Mouse (Mus musculus) kidney, adult 8-10 months (tissue): ENCODE results near the gene Ptprk.
A peak's percentile ranks its signal among the peaks of the same experiment; 100 is the strongest.

Experiments
- DNase-seq, 2 experiments: peaks; one replicate each; pipeline ENCODE4 v3.0.0; 2022

Ptprk gene

DNA sequence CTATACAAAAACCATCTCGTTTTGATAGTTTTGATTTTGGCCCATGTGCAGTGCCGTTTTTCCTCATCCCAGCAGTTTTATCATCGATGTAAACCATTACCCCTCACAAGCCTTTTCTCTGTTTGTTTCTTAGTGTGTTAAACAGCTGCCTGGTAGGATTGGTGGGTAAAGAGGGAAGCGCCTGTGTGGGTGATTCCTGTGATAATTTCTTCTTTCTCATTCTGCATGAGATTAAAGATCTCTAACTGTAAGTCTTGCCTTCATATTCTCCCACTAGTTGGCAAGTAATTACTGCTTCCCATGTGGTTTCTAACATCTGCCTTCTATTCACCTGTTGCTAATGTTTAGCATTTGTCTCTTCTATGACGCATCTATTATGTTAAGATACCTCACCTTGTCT is 116.8 kb downstream of the Ptprk start:
- DNase-seq = no peak

DNA sequence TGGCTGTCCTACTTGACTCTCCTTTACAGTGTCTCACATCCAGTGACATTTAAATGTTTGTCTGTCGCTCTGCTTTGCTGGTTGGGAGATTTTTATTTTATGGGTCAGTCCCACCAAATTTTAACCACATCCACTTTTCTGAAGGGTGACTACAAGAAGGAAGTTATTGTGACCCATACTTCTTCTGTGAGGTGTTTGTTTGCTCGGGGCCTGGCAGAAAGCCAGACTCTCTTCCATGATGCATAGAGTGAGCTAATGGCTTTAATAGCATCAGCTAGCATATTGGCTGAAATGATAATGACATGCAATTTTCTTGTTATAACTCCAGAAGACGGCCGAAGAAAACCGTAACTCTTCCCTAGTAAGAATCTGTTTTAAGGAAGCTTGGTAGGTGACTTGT is 119.0 kb downstream of the Ptprk start:
- no peak for DNase-seq

DNA sequence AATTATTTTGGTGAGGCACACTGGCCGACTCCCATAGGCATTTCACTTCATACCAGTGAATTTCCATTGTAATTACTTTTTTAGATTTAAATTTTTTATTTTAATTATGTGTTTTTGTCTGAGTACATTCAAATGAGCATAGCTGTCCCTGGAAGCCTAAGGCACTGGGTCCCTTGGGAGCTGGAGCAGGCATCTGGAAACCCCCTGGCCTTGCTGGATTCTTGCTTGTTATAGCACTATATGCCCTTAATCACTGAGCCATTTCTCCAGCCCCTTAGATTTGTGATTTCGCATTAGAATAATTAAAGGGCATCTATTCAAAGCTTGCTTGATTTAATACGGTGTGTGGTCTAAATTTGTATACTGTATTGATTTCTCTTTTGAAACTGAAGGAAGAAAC is 126.0 kb downstream of the Ptprk start:
- DNase-seq = no peak

DNA sequence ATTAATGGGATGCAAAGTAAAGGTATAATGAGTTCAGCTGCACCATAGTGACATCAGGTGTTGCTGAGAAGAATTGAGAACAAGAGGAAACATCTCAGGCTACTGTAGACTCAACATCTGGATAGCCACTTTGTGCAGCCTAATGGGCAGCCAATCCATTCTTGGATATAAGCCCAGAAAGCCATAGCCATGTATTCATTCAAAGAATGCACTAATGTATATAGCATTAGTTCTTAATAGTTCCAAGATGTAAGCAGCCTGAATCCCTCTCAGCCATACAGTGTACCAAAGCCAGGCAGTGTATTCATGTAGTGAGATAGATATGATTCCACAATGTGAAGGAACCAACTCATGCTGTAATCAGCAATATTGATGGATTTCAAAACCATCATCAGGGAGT is 134.8 kb downstream of the Ptprk start:
- no peak for DNase-seq

DNA sequence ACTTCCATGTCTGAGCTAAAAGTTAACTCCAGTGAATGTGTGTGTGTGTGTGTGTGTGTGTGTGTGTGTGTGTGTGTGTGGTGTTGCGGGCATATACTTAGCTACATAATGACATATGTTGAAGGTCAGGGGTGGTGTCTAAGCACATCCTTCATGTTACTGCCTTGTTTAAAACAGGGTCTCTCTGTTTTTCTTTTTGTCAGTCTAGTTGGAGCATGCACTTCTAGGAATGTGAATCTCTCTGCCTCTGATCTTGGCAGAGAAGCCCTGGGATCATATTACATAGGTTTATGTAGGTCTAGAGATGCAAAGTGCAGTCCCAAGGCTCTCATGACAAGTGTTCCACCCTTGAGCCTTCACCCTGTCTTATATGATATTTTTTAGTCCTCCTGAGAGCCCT is 137.5 kb downstream of the Ptprk start:
- DNase-seq = no peak

DNA sequence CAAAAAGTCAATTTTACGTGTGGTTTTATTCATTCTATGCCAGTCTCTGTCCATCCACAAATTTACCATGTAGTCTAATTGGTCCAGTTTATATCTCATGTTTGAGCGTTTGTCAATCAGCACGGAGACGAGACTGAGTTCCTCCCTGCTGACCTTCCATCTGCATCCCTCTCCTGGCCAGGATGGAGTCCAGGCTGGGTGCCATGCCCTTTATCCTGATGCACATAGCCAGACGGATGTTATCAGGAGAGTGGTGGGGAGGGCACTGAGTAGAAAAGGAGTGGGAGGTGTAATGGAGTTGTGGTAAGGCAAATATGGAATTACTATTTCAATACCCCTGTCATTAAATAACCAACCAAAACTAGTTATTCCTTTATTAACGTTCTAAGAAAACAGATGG is 140.5 kb downstream of the Ptprk start:
- no peak for DNase-seq

DNA sequence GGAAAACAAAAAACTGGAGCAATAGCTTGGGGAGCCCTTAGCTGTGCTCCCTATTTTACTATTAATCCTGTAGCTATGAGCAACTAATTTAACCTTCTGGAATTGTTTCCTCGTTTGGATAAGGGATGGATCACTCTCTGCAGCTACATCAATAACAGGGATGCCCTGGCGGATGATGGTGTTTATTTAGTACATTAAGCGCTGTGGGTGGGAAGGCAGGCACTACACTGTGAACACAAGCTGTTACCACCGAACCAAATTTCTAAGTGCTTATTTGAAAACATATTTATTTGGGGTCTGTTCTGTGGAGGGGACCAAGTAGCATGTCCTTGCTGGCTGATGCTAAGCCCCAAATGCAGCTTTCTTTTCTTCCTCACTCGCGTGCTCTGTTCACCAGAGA is 149.0 kb downstream of the Ptprk start:
- no peak for DNase-seq

DNA sequence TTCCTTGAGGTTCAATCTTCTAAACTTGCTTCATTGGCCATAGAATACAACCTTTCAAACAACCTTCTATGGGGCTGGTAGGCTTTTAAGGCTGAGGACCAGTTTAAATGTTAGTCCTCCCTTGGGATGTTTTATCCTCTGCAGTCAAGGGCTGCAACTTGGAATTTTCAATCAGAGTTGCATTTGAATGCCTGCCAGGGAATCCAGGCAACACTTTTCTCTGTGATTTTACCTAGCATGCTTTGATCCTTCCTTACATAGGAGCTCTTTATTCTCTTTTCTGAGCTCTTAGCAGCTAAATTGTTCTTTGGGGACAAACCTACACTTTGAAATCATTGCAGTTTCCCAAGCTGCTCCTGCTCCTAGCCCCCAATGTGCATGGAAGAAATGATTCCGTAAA is 149.8 kb downstream of the Ptprk start:
- DNase-seq = no peak

DNA sequence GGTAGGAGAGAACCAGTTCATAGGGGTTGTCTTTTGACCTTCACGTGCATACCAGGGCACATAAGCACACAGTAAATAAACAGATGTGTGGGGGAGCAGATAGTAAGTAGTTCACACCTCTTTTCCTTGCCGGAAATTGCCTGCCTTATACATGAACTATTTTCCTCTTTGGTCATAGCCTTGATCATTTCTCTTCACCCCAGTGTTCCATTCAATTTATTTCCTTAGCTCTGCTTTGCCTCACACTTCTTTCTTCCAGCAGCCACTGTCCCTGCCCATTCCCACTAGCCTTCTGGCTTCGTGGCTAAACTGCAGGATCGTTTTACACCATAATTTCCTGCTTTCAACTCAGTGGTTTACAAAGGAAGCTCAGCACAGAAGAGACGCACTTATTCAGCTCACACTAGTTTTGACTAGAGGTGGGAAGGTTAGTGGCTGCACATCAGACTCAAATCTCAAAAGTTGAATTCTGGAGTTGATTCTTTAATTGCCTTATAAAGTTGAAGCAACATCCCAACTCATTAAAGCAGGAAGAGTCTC is 151.0 kb downstream of the Ptprk start:
- no peak for DNase-seq

DNA sequence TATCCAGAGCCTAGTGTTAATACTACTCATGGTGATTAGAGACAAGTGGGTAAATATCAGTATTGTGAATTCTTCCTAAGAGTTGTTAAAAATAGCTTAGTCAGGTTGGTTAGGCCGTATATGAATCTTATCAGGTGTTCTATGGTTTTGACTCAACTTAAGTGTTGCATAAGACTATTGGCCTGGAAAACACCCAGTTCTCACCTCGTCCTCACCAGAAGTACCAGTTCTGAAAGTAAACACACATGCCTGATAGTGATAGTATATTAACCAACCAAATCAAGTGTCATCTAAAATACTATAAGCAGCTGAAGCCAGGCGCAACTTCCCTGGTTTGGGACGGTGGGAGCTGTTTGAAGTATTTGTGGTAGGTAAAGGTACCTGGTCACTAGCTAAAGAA is 153.1 kb downstream of the Ptprk start:
- no peak for DNase-seq

DNA sequence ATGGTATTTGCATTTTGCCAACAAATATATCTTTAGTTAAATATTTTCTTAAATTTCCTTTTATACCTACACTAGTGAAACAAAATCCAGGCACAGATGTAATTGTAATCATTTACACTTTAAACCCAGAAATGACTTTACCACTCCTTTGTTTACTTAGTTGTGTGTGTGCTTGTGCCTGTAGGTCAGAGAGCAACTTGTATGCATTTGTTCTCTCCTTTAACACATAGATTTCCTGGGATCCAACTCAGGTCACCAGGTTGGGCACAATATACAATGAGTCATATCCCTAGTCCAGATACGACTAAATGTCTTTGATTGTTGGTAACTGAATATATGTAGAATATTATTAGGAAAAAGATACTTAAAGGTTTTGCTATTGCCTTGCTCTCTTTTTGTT is 153.6 kb downstream of the Ptprk start:
- DNase-seq = no peak

DNA sequence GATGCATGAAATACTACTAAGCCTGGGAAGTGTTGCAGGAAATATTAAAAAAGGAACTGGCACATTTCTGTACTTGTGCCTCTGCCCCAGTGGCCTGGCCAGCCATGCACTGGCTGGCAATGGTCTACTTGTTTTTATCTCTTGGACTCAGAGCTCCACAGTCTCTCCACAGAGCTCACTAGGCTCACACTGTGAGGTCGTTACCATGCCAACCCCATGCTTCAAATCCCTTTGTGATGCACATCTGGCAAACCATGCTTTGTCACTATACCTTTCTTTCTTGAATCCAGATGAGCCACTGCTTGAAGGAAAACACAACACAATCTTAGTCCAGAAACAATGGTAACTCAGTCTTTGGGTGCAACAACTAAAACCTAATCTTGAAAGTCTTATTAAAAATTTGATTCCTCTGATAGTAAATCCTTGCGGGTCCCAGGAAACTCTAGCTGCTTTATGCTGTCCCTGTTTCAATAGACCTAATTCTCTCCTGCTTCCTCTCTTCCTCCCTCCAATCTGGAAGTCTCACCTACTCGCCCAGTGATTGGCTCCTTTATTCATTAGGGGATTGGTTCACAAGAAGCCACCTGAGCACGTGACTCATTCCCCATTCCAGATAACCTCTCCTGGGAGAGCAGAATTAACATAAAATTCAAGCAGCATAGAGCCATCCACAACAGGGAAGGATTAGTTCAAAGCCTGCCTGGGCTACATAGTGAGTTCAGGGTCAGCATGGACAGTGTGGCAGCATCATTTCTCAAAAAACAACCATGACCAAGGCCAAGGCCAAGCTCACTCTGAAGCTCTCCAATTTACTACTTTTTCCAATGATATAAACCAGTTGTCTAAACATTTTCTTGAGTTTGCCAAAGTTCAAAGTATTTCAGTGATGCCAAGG is 157.9 kb downstream of the Ptprk start:
- no peak for DNase-seq

DNA sequence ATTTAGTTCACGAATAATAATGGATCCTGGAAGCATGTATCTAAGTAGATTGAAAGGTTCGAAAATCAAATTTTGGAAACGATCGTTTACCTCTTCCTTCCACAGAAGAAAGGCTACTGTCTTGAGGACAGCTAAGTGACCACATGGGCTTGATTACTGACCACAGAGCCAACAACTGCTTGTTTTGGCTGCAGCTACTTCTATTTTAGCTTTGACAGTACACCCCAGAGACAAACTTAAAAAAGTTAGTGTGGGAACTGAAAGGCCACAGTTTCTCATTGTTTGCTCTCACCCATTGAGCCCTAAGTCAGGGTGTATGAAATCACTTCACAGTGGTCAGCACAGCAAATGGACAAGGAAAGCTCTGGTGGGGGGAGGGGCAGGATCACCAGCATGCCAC is 174.4 kb downstream of the Ptprk start:
- DNase-seq = no peak

DNA sequence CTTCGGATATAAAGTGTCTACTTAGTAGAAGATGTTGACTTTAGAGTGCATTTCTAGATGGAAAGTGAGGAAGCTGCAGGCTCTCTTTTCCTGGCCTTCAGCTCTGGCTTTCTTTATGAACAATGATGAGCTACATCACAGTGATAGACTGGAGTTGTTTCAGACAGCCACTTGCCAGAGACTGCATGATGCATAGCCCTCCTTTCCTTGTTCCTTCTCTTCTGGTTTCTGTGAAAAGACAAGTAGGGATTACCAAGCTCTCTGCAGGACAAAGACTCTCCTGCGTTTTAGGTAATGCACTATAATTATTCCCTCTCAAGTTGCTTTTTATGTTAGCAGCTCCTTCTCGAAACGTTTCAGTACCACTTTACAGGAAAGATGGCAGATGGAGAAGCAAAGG is 176.8 kb downstream of the Ptprk start:
- DNase-seq = no peak

DNA sequence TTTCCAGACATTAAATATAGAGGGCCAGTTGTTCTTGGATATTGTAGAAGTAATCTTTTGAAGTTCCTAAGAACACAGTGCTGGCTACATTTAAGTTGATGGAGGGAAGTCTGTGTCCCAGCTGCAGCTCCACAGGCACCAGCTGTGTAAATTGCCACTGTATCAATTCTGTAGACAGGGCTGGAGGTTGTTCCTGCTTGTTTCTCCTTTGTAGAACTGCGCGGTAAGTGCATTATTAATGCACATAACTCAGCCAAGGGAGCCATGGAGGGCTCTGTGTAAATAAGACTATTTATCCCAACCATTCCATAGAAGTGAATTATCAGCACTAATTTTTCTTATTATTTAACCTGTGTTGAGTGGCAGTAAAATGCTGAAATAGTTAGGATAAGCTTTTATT is 186.0 kb downstream of the Ptprk start:
- DNase-seq = no peak

DNA sequence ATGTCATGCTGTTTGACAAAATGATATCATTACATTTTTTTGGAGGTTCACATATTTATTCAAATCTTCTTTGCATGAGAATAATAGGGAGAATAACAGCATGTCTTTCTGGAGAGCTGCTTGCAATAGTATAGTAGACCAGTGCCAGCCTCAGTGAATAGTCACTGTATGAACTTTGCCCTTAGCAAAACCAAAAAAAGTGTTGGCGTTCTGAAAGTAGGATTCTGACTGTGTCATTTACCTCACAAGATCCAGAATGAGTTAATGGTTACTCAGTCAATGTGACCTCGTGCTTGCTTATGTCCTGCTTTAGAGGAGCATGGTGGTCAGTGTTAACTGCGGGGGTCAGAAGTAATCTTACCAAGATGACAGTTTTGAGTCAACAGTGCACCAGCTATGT is 187.5 kb downstream of the Ptprk start:
- DNase-seq = peak; percentile 24 to 76

DNA sequence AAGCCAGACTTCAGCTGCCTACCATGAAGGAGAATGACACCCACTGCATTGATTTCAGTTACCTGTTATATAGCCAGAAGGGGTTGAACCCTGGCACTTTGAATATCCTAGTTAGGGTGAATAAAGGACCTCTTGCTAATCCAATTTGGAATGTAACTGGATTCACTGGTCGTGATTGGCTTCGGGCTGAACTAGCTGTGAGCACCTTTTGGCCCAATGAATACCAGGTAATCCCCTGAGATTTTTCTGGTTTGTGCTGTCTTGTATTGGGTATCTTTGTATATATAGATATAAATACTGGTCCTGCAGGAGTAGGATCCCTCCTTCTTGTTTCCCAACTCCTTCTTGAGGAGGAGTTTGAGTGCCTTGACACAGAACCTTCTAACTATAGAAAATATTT is 188.9 kb downstream of the Ptprk start:
- DNase-seq = no peak

DNA sequence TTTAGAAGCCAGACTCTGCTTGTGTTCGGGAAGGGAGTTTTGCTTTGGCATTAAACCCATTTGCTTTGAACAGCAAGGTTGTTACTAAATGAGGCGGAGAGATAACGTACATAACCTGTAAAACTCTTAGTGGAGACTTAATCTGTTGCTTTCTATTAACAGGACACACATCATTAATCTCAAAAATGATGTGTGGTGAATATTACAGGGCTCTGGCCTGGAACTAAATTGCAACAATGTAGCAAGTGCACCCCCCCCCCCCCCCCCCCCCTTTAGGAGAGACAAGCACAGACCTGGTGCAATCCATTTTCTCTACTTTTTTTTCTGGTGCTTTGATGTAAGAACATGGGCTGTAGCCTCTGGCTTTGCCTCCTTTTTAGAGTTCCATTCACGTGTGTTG is 195.7 kb downstream of the Ptprk start:
- no peak for DNase-seq

DNA sequence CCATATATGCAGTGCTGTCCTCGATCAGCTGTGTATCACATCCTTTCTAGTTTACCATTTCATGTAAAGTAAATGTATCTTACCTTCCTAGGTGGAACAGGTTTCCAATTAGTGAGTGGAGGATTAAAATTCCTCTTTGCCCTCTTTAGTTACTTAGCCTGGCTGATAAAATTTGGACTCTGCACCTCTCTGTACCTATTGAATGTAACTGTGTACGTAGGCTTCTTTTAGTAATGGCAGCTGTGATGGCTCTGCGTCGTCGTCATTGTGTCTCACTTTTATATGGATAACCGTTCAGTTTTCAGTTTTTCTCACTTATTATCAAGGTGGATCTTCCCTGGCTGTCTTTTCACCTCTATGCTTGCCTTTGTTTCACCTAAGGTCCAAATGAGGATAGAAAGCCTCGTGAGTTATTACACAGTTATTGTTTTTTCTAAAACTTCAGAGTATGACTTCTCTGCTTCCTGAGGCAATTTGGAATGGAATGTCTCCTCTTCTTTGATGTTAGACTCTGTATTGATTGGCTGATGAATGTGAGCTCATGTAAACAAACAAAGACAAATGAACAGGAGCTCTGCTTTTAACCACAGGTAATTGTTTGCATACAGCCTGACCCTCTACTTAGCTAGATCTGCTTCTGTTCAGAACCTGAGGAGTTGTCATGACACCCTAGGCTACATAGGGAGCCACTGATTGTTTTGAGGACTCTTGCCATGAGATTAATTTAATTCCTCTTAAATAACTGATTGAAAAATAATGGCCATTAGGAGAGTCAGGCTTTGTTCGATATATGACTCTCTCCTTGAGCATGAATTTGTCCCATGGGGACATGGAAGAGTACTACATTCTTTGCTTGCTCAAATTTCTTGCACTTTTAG is 197.3 kb downstream of the Ptprk start:
- DNase-seq = no peak

DNA sequence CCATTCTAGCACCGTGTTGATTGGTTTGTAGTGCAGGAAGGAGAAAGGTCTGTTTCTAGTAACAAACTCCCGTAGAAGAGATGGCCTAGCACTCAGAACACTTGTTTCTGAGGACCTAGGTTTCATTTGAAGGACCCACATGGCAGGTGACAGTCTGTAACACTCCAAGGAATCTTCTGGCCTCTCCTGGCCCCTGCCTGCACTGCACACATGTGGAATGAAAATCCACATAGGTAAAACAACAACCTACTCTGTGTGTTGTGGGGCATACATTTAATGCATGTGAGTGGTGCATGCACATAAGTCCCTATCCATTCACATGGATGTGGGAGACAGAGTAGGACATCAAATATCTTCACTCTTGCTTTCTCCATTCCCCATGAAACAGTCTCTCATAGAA is 204.1 kb downstream of the Ptprk start:
- DNase-seq = no peak

DNA sequence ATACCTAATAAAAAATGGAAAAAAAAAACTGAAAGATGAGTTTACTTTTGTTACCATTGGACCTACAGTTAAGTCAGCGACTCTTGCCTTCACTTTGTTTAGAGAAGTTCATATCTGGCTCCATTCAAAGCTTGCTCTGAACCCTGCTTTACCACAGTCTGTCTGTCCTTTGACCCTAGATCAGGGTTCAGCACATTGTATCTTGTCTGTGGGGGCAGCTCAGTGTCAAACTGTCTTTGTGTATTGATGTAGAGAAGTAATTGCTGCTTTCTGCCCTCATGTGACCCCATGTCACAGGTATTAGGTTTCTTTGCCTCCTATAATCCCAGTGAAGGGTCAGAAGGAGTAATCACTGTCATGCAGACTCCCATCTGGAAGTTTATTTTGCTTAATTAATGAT is 222.9 kb downstream of the Ptprk start:
- DNase-seq = peak in 1 of 2 experiments; percentile 18

DNA sequence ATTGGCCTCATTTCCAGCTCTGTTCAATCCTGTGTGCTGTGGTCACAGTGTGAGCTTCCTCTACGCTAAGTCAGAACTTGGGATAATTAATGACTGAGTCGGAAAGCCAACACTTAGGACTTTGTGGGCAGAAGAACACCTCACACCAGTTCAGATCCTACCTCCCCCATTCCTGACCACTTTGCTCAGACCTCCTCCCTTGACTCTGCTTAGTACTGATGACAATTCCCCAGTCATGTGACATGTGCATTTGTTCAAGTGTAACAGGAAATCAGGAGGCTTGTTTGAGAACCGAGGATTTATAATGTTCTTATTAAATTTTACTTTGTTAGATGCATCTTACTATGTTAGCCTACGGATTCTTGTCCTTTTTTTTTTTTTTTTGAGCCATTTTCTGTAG is 224.6 kb downstream of the Ptprk start:
- DNase-seq = no peak

DNA sequence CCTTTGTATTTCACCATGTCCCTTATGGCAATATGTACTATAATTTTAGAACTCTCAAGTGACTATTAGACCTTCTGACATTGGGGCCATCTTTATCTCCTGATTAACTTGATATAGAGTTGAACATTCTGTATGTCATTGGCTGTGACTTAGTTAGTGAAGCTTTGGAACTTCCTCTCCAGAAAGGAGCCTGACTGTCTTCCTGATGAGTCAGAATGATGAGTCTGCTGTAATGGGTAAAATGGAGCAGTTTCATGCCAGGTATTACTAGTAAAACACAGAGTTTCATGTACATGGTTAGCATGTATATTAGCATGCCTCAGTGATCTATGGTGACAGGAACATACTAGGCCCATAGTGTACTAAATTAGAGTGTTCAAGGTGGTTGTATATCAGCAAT is 229.2 kb downstream of the Ptprk start:
- no peak for DNase-seq

DNA sequence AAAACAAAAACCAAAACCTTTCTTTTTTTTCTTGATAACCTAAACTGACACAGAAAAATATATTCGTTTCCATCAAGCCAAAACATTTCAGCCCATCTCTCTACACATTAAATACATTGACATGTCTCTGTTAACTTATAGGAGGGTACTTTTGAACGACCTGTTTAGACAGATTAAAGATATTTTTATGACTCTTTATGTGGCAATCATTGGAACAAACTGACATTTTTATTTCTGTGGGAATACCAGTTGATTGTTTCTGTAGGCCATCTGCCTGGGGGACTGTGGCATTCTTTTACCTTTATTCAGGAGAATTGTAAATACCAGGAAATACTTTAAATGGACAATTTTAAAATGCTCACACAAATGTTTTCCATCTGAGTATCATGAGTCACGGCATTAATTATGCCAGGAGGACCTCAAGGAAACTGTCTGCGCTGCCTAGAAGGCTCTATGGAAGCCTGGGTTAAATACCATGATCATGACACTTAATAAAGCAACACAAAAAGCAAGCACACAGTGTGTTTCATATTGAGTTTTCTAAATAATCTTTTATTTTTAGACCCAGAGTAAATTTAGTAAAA is 229.8 kb downstream of the Ptprk start:
- no peak for DNase-seq
